Mouse (Mus musculus) lung, postnatal 0 days (tissue): ENCODE measurements at regions not wholly inside any gene's neighbourhood (a gene's known extent, or its start where the extent isn't known, plus 50 kb on each side); places are given as distances from the start of the nearest gene placed in this dataset.
A peak's percentile ranks its signal among the peaks of the same experiment; 100 is the strongest.

Experiments used
- ATAC-seq: fragments of 200-750 bp; cut with Nextera tagmentation; 2 replicates; pipeline ENCODE4 v1.8.0; 2017; ENCODE audit warnings: moderate library complexity
- DNase-seq: peaks from one replicate; pipeline ENCODE4 v3.0.0-alpha.2; 2016; ENCODE audit warnings: low spot score
- H3K27ac ChIP-seq: fragments of 300-500 bp; sonication (generic); 2 replicates; pipeline ENCODE4 v1.5.1; 2014; ENCODE audit warnings: antibody characterized with exemption, mild to moderate bottlenecking, low read length, mixed read lengths
- H3K27me3 ChIP-seq: fragments of 300-500 bp; sonication (generic); replicated peaks from 2 replicates; pipeline ENCODE4 v1.6.1; 2014; ENCODE audit warnings: low read length, mixed read lengths; ENCODE audit not compliant: insufficient read depth
- H3K36me3 ChIP-seq: fragments of 300-500 bp; sonication (generic); 2 replicates; pipeline ENCODE4 v1.6.1; 2014; ENCODE audit warnings: low read length, mixed read lengths; ENCODE audit not compliant: insufficient read depth
- H3K4me1 ChIP-seq: fragments of 300-500 bp; sonication (generic); 2 replicates; pipeline ENCODE4 v1.6.1; 2014; ENCODE audit warnings: antibody characterized with exemption, low read depth, low read length, mixed read lengths; ENCODE audit not compliant: insufficient read depth
- H3K4me2 ChIP-seq: fragments of 300-500 bp; sonication (generic); replicated peaks from 2 replicates; pipeline ENCODE4 v1.6.1; 2014; ENCODE audit warnings: low read depth, mild to moderate bottlenecking, low read length, moderate library complexity, mixed read lengths
- H3K4me3 ChIP-seq: fragments of 300-500 bp; sonication (generic); 2 replicates; pipeline ENCODE4 v1.5.1; 2014; ENCODE audit warnings: low read depth, low read length
- H3K9ac ChIP-seq: fragments of 300-500 bp; sonication (generic); replicated peaks from 2 replicates; pipeline ENCODE4 v1.6.1; 2014; ENCODE audit warnings: low read depth, mild to moderate bottlenecking
- H3K9me3 ChIP-seq: fragments of 300-500 bp; sonication (generic); 2 replicates; pipeline ENCODE4 v1.6.1; 2016; ENCODE audit warnings: low read length, mixed read lengths
- CTCF ChIP-seq: IDR thresholded peaks from 2 replicates; pipeline ENCODE4 v1.5.1; 2016; ENCODE audit warnings: antibody characterized with exemption, mild to moderate bottlenecking
- EP300 ChIP-seq: IDR thresholded peaks from 2 replicates; pipeline ENCODE4 v1.6.1; 2016; ENCODE audit warnings: antibody characterized with exemption, mild to moderate bottlenecking, control low read depth
- WGBS: fragments of 180-500 bp; shearing (Covaris S2); extraction: QIAGEN DNeasy Blood & Tissue Kit; methylation state at CpG from one replicate; pipeline ENCODE4 v1.1.7; 2014; 5-methylcytosine and 5-hydroxymethylcytosine counted together

GRCm38 (mm10) chr8:103199696-103200615, 414.5 kb upstream of the Cdh11 start:
- ATAC-seq = 0 out of 2 replicates have a peak, but pooled peaks have one; percentile 8

GRCm38 (mm10) chr8:103203710-103204109, 418.3 kb upstream of the Cdh11 start:
- Histone ChIP-seq H3K4me1 (no peaks in the 10 kb centered on the region), H3K27me3 (no peaks in the 10 kb centered on the region), H3K27ac (no peak overlapping the region), H3K4me2 (no peak overlapping the region), H3K36me3 (no peaks in the 10 kb centered on the region), H3K9me3 (no peaks in the 10 kb centered on the region), H3K4me3 (no peak overlapping the region), H3K9ac (no peak overlapping the region)
- 57% methylated on average over 1 of the region's 1 CpGs for WGBS
- ATAC-seq (peak; percentile 92), DNase-seq (peak; percentile 82)
- peak; percentile 55 for TF ChIP-seq EP300
- TF ChIP-seq CTCF = no peak

More at GRCm38 (mm10) chr8:103199696-103200615, 414.5 kb upstream of the Cdh11 start:
- Histone ChIP-seq H3K9me3 (no peaks in the 10 kb centered on the region), H3K27ac (no peak overlapping the region), H3K36me3 (no peaks in the 10 kb centered on the region), H3K9ac (no peak overlapping the region), H3K4me3 (no peak overlapping the region), H3K27me3 (no peaks in the 10 kb centered on the region), H3K4me2 (no peak overlapping the region), H3K4me1 (no peaks in the 10 kb centered on the region)
- no peak for DNase-seq
- WGBS = 51% methylated on average over 11 of the region's 11 CpGs
- TF ChIP-seq EP300 (no peak), CTCF (no peak)

- TF ChIP-seq CTCF = no peak
- no peak for TF ChIP-seq EP300
- H3K27ac ChIP-seq = no peak overlapping the region
- peak; percentile 47 for DNase-seq
- H3K9me3 ChIP-seq = no peaks in the 10 kb centered on the region
- H3K27me3 ChIP-seq = no peaks in the 10 kb centered on the region
- no peak overlapping the region for H3K9ac ChIP-seq
- H3K36me3 ChIP-seq = no peaks in the 10 kb centered on the region
- H3K4me3 ChIP-seq = no peak overlapping the region
- no peak overlapping the region for H3K4me2 ChIP-seq
- WGBS = 50% methylated on average over 2 of the region's 2 CpGs
- H3K4me1 ChIP-seq = no peaks in the 10 kb centered on the region
- ATAC-seq = no peak
Measured at GRCm38 (mm10) chr8:103214606-103215005, 429.2 kb upstream of the Cdh11 start.

GRCm38 (mm10) chr8:103230741-103231475, 445.5 kb upstream of the Cdh11 start:
- Histone ChIP-seq H3K4me2 (no peak overlapping the region), H3K4me1 (no peaks in the 10 kb centered on the region), H3K27me3 (no peaks in the 10 kb centered on the region), H3K27ac (0 out of 2 replicates have a peak overlapping the region, but pooled peaks have one; percentile 1), H3K4me3 (no peak overlapping the region), H3K9me3 (no peaks in the 10 kb centered on the region), H3K36me3 (no peaks in the 10 kb centered on the region), H3K9ac (no peak overlapping the region)
- DNase-seq (no peak), ATAC-seq (no peak)
- WGBS = 52% methylated on average over 9 of the region's 9 CpGs
- TF ChIP-seq CTCF (no peak), EP300 (no peak)

- peak overlapping the region; percentile 45 for H3K27ac ChIP-seq
- DNase-seq = peak; percentile 84
- no peak overlapping the region for H3K9ac ChIP-seq
Measured at GRCm38 (mm10) chr8:103234374-103234773, 448.9 kb upstream of the Cdh11 start.

GRCm38 (mm10) chr8:103235614-103236013, 450.2 kb upstream of the Cdh11 start:
- no peaks in the 10 kb centered on the region for H3K4me1 ChIP-seq
- no peaks in the 10 kb centered on the region for H3K36me3 ChIP-seq
- no peak overlapping the region for H3K27ac ChIP-seq
- H3K4me2 ChIP-seq = no peak overlapping the region
- no peak overlapping the region for H3K4me3 ChIP-seq
- no peaks in the 10 kb centered on the region for H3K27me3 ChIP-seq
- 35% methylated on average over 1 of the region's 1 CpGs for WGBS
- TF ChIP-seq EP300 (no peak), CTCF (no peak)
- ATAC-seq (peak; percentile 20; the same call in 1 of the 2 replicates), DNase-seq (peak; percentile 49)
- H3K9ac ChIP-seq = no peak overlapping the region
- no peaks in the 10 kb centered on the region for H3K9me3 ChIP-seq

More at GRCm38 (mm10) chr8:103234374-103234773, 448.9 kb upstream of the Cdh11 start:
- no peak for TF ChIP-seq CTCF
- peak; percentile 58 for TF ChIP-seq EP300
- Histone ChIP-seq H3K36me3 (no peaks in the 10 kb centered on the region), H3K27me3 (no peaks in the 10 kb centered on the region), H3K4me1 (no peaks in the 10 kb centered on the region), H3K4me2 (no peak overlapping the region), H3K4me3 (no peak overlapping the region), H3K9me3 (no peaks in the 10 kb centered on the region)
- peak; percentile 94 for ATAC-seq
- WGBS = 2% methylated on average over 2 of the region's 2 CpGs
